20 mouse cellular contexts compared by ENCODE assay signal in genomic region chr3:145913263-145913662, GRCm38 (mm10). TPM values are rescaled to one million over a fixed set of nuclear protein-coding genes. Genes with fewer than 3 reads are reported as not detected.
A peak's percentile ranks its signal among the peaks of the same experiment; 100 is the strongest.
DNase-seq lines count a peak whose midpoint lies in the region; ATAC-seq lines count a peak whose summit lies in the region.
"Had no signal": no experiment of that assay in that cellular context is flagged by ENCODE, and none has a peak within 500 bp of the region (broad histone marks: within the 10 kb centered on the region; RNA-seq: fewer than 3 reads in every experiment).

No protein-coding gene starts in this region.

- H3K36me3 ChIP-seq in midbrain, embryonic 11.5 days (ENCODE audit: control insufficient read depth, insufficient read depth, low read length), result no peaks in the 10 kb centered on the region
- no peaks in the 10 kb centered on the region for H3K36me3 ChIP-seq in midbrain, embryonic 15.5 days (replicated peaks)
- H3K36me3 ChIP-seq: embryonic facial prominence, embryonic 13.5 days; forebrain, embryonic 12.5 days; G1E; heart, embryonic 10.5 days had no signal

- peak; percentile 35 for DNase-seq in adrenal gland, postnatal 14 days
- no peak for DNase-seq in adrenal gland, adult (ENCODE audit: inconsistent age in 2 of 2, low spot score in 1 of 2)
- peak; percentile 51 for DNase-seq in midbrain, embryonic 11.5 days (ENCODE audit: low spot score, missing footprints)
- peak; percentile 34 to 54 for DNase-seq in adrenal gland, postnatal 36 days
- DNase-seq in testis, postnatal 14 days (ENCODE audit: low spot score), result no peak
- DNase-seq: cerebellum, adult 18-20 months; cerebellum, adult 9-11 months; cerebellum, postnatal 36 days; gastrocnemius, postnatal 10 days; heart, postnatal 14 days had no signal

- H3K4me2 ChIP-seq in midbrain, embryonic 11.5 days, result no peak overlapping the region
- no peak overlapping the region for H3K4me2 ChIP-seq in midbrain, embryonic 15.5 days
- H3K4me2 ChIP-seq: embryonic facial prominence, embryonic 13.5 days; forebrain, embryonic 12.5 days; hindbrain, embryonic 14.5 days had no signal

- no peaks in the 10 kb centered on the region for H3K4me1 ChIP-seq in midbrain, embryonic 11.5 days (ENCODE audit: control insufficient read depth, insufficient read depth, low read length)
- no peaks in the 10 kb centered on the region for H3K4me1 ChIP-seq in midbrain, embryonic 15.5 days
- H3K4me1 ChIP-seq: embryonic facial prominence, embryonic 13.5 days; forebrain, embryonic 12.5 days had no signal

- H3K9me3 ChIP-seq in midbrain, embryonic 11.5 days (ENCODE audit: control insufficient read depth, low read length), result no peaks in the 10 kb centered on the region
- H3K9me3 ChIP-seq in midbrain, embryonic 15.5 days, result no peaks in the 10 kb centered on the region
- H3K9me3 ChIP-seq: forebrain, embryonic 12.5 days; heart, embryonic 10.5 days had no signal

- no peak overlapping the region for H3K9ac ChIP-seq in midbrain, embryonic 11.5 days (ENCODE audit: low read length)
- no peak overlapping the region for H3K9ac ChIP-seq in midbrain, embryonic 15.5 days
- H3K9ac ChIP-seq: embryonic facial prominence, embryonic 13.5 days; forebrain, embryonic 12.5 days; hindbrain, embryonic 14.5 days had no signal

- H3K4me3 ChIP-seq in midbrain, embryonic 11.5 days (ENCODE audit: low read depth, low read length), result no peak overlapping the region
- H3K4me3 ChIP-seq in midbrain, embryonic 15.5 days, result no peak overlapping the region
- H3K4me3 ChIP-seq: embryonic facial prominence, embryonic 13.5 days; forebrain, embryonic 12.5 days; heart, embryonic 10.5 days had no signal

- WGBS in midbrain, embryonic 11.5 days, result 90% methylated on average over 6 of the region's 6 CpGs
- 88% methylated on average over 6 of the region's 6 CpGs for WGBS in midbrain, embryonic 15.5 days

- no peak for ATAC-seq in midbrain, embryonic 11.5 days (ENCODE audit: low FRiP score)
- ATAC-seq in midbrain, embryonic 15.5 days (replicated peaks), result no peak
- ATAC-seq: activated CD4-positive, CD25-positive, alpha-beta regulatory T cell, adult 4 months; forebrain, embryonic 16.5 days; intestine, embryonic 16.5 days had no signal

- H3K27me3 ChIP-seq in midbrain, embryonic 11.5 days (ENCODE audit: control insufficient read depth, insufficient read depth, low read length), result no peaks in the 10 kb centered on the region
- no peaks in the 10 kb centered on the region for H3K27me3 ChIP-seq in midbrain, embryonic 15.5 days (replicated peaks)
- H3K27me3 ChIP-seq: CH12.LX; embryonic facial prominence, embryonic 13.5 days; forebrain, embryonic 12.5 days had no signal

- H3K27ac ChIP-seq in midbrain, embryonic 11.5 days (ENCODE audit: low read depth, low read length), result no peak overlapping the region
- no peak overlapping the region for H3K27ac ChIP-seq in midbrain, embryonic 15.5 days
- H3K27ac ChIP-seq: embryonic facial prominence, embryonic 13.5 days; forebrain, embryonic 12.5 days; heart, embryonic 10.5 days; hindbrain, embryonic 14.5 days had no signal

RNA-seq across cellular contexts. Expression of gene Bcl10, which starts 9.3 kb away (rescaled TPM):
- total RNA-seq in adrenal gland, postnatal 14 days (2021), result 25.7 and 26.0 TPM in 2 replicates
- polyA plus RNA-seq in midbrain, embryonic 11.5 days (2014; fragmentation: Nextera tagmentation; extraction: Ambion mirVana), result 57.4 and 59.2 TPM in 2 replicates
- polyA plus RNA-seq in midbrain, embryonic 15.5 days (2015; fragmentation: Nextera tagmentation; extraction: Ambion mirVana), result 30.9 and 32.4 TPM in 2 replicates
- 10 to 100 TPM; 26.5 to 27.9 TPM for total RNA-seq in adrenal gland, postnatal 36 days (2021)

RNA-seq across cellular contexts. Expression of gene 2410004B18Rik, which starts 24.6 kb away (rescaled TPM):
- 22.2 and 30.6 TPM in 2 replicates for total RNA-seq in adrenal gland, postnatal 14 days (2021)
- polyA plus RNA-seq in midbrain, embryonic 11.5 days (2014; fragmentation: Nextera tagmentation; extraction: Ambion mirVana), result 63.3 and 69.3 TPM in 2 replicates
- polyA plus RNA-seq in midbrain, embryonic 15.5 days (2015; fragmentation: Nextera tagmentation; extraction: Ambion mirVana), result 78.6 and 85.6 TPM in 2 replicates
- total RNA-seq in adrenal gland, postnatal 36 days (2021), result 10 to 100 TPM; 22.3 to 22.8 TPM

Comparison
In these comparisons a context has a peak if more than half of its experiments do, and no peak if none do; other contexts are left out.
1. DNase-seq: peak in adrenal gland, postnatal 14 days (single experiment), midbrain, embryonic 11.5 days (single experiment) and adrenal gland, postnatal 36 days (2 of 2); none in adrenal gland, adult (0 of 2) and testis, postnatal 14 days (single experiment).